Mouse (Mus musculus): ENCODE data around the gene Cks1brt. TPM values are rescaled to one million over a fixed set of nuclear protein-coding genes. Genes with fewer than 3 reads are reported as not detected.

The Cks1brt gene
- polyA plus RNA-seq (2012), result not detected in 2 replicates

DNA sequence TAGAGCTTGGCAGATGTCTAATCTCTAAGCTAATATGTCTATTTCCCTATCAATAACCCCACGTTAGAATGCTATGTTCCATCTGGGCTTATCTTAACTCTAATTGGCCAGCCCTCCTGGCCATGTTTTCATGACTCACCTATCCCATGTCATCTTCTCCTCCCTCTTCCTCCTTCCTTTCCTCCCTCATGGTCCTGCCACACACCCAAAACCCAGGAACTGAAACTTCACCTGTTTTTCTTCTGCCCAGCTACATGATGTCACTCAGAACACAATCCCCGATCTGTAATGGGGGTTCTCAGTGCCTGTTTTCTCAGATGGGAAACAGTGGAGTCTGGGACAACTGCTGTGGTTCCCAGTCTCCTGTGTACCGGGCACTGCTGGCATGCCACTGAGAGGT is at the start of gene Cks1brt:
Gene Cks1brt (plus strand): TSS at position 301 of the 400 bp plus-strand sequence.

GRCm38 (mm10) chr8:85122995-85123394 is 28.7 kb upstream of the Cks1brt start, which contains the start of gene Zfp791:
Zfp791 (minus strand) TSS chr8:85123095.

Other genes with a start within 250 kb of the Cks1brt start
- 122 and 124 TPM in 2 replicates for gene Klf1, start 250.0 kb upstream of the Cks1brt start, polyA plus RNA-seq (2012)
- gene Dnase2a, start 243.4 kb upstream of the Cks1brt start, polyA plus RNA-seq (2012), result 34.2 and 54.0 TPM in 2 replicates
- 0.03 and 0.19 TPM in 2 replicates for gene Mast1, start 214.6 kb upstream of the Cks1brt start, polyA plus RNA-seq (2012)
- not detected in 2 replicates for gene Rtbdn, start 204.9 kb upstream of the Cks1brt start, polyA plus RNA-seq (2012)
- gene Gm49661, start 182.5 kb upstream of the Cks1brt start, polyA plus RNA-seq (2012), result not detected in 2 replicates
- 79.0 and 82.7 TPM in 2 replicates for gene Prdx2, start 182.3 kb upstream of the Cks1brt start, polyA plus RNA-seq (2012)
- gene Rnaseh2a, start 182.2 kb upstream of the Cks1brt start, polyA plus RNA-seq (2012), result 323 and 329 TPM in 2 replicates
- 1,314 and 1,326 TPM in 2 replicates for gene Junb, start 173.2 kb upstream of the Cks1brt start, polyA plus RNA-seq (2012)
- 22.8 and 26.7 TPM in 2 replicates for gene Hook2, start 161.3 kb upstream of the Cks1brt start, polyA plus RNA-seq (2012)
- gene Best2, start 137.4 kb upstream of the Cks1brt start, polyA plus RNA-seq (2012), result 0.02 TPM in 1 of 2 replicates, not detected in the other
- gene Asna1, start 126.6 kb upstream of the Cks1brt start, polyA plus RNA-seq (2012), result 87.9 and 91.1 TPM in 2 replicates
- 350 and 408 TPM in 2 replicates for gene Trir, start 125.1 kb upstream of the Cks1brt start, polyA plus RNA-seq (2012)
- gene Tnpo2, start 115.0 kb upstream of the Cks1brt start, polyA plus RNA-seq (2012), result 11.7 and 13.9 TPM in 2 replicates
- gene Fbxw9, start 91.9 kb upstream of the Cks1brt start, polyA plus RNA-seq (2012), result 19.4 and 20.4 TPM in 2 replicates
- gene Gm5741, start 83.9 kb upstream of the Cks1brt start, polyA plus RNA-seq (2012), result 0.30 and 0.79 TPM in 2 replicates
- gene Dhps, start 80.2 kb upstream of the Cks1brt start, polyA plus RNA-seq (2012), result 45.6 and 47.8 TPM in 2 replicates
- gene Wdr83os, start 71.2 kb upstream of the Cks1brt start, polyA plus RNA-seq (2012), result 15.9 and 19.7 TPM in 2 replicates
- gene Wdr83, start 70.6 kb upstream of the Cks1brt start, polyA plus RNA-seq (2012), result 28.6 and 36.6 TPM in 2 replicates
- 34.4 and 41.1 TPM in 2 replicates for gene Man2b1, start 68.7 kb upstream of the Cks1brt start, polyA plus RNA-seq (2012)
- not detected in 2 replicates for gene Zfp791, start 28.8 kb upstream of the Cks1brt start, polyA plus RNA-seq (2012)
- not detected in 2 replicates for gene Olfr371, start 74.1 kb downstream of the Cks1brt start, polyA plus RNA-seq (2012)
- gene Orc6, start 147.7 kb downstream of the Cks1brt start, polyA plus RNA-seq (2012), result 24.5 and 26.9 TPM in 2 replicates
- 3.2 and 3.8 TPM in 2 replicates for gene Vps35, start 147.9 kb downstream of the Cks1brt start, polyA plus RNA-seq (2012)
- gene Mylk3, start 234.4 kb downstream of the Cks1brt start, polyA plus RNA-seq (2012), result 5.5 and 7.3 TPM in 2 replicates

Measured in megakaryocyte-erythroid progenitor cell, adult 5 weeks (primary cell).